27 mouse cellular contexts compared by ENCODE assay signal in the genomic region with DNA sequence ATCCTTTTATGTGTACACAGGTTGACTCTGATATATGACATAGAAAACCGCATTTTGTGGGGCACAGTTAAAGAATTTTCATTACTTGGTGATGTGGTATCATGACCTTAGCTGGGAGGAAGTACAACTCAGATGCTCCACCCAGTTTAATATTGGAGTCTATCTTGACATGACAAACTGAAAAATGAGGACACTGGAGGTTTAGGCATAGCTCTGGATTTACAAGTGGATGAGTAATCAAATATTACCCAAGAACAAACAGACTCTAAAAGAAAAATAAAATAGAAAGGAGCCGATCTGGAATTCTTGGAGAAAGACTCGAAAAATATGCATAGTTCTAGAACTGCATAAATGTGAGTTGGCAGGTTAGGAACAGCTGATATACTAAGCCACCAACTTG. TPM values are rescaled to one million over a fixed set of nuclear protein-coding genes. Genes with fewer than 3 reads are reported as not detected.
A peak's percentile ranks its signal among the peaks of the same experiment; 100 is the strongest.
DNase-seq lines count a peak whose midpoint lies in the region; TF ChIP-seq lines count a peak whose summit lies in the region.
"Had no signal": no experiment of that assay in that cellular context is flagged by ENCODE, and none has a peak within 500 bp of the region (broad histone marks: within the 10 kb centered on the region; RNA-seq: fewer than 3 reads in every experiment).

No protein-coding gene starts in this region.

- intact Hi-C loops in left cerebral cortex, adult 2 months (cut with DNase I): no loop called here

- TF ChIP-seq CTCF in left cerebral cortex, adult 2 months (IDR thresholded peaks at IDR 0.05): no peak

- no peak overlapping the region for H3K27ac ChIP-seq in left cerebral cortex, adult 2 months
- H3K27ac ChIP-seq: embryonic facial prominence, embryonic 12.5 days; embryonic facial prominence, embryonic 15.5 days; forebrain, embryonic 12.5 days; forebrain, embryonic 15.5 days; hindbrain, embryonic 12.5 days; hindbrain, embryonic 15.5 days had no signal

- peak; percentile 79 for DNase-seq in 3T3-L1 (ENCODE audit: low read depth, low spot score)
- peak; percentile 47 for DNase-seq in NIH3T3 (ENCODE audit: low read depth)
- peak; percentile 28 for DNase-seq in skeletal muscle tissue, adult 2 months (ENCODE audit: low read depth, low spot score)
- no peak for DNase-seq in cerebellum, postnatal 14 days
- no peak for DNase-seq in left cerebral cortex, adult 2 months (ENCODE audit: extremely low spot score in 1 of 2, low spot score in 2 of 2)
- DNase-seq in left cerebral cortex, adult 11 months (ENCODE audit: low spot score): no peak
- DNase-seq: B cell, adult 2 months; cerebellum, adult 18-20 months; cerebellum, adult 9-10 months; cerebellum, postnatal 25 days; gastrocnemius, postnatal 10 days had no signal

- no peak overlapping the region for H3K4me3 ChIP-seq in left cerebral cortex, adult 2 months
- H3K4me3 ChIP-seq: embryonic facial prominence, embryonic 12.5 days; embryonic facial prominence, embryonic 15.5 days; erythroblast, embryonic 14.5 days; forebrain, embryonic 12.5 days; forebrain, embryonic 15.5 days; hindbrain, embryonic 12.5 days; hindbrain, embryonic 15.5 days had no signal

RNA-seq across cellular contexts. Expression of a gene that starts 14.7 kb away (rescaled TPM):
- not detected for total RNA-seq in left cerebral cortex, adult 2 months (2021)
- total RNA-seq: adrenal gland, adult 18-20 months; adrenal gland, postnatal 10 days; adrenal gland, postnatal 36 days; common myeloid progenitor, adult 5-6 weeks; gastrocnemius, postnatal 10 days; gastrocnemius, postnatal 4 days; heart, adult 8-10 months; heart, postnatal 25 days; hematopoietic stem cell, adult 5-6 weeks; MEL had no signal

RNA-seq across cellular contexts. Expression of a gene that starts 14.9 kb away (rescaled TPM):
- total RNA-seq in left cerebral cortex, adult 2 months (2021): under 1 TPM; 0.56 to 0.81 TPM
- total RNA-seq: adrenal gland, adult 18-20 months; adrenal gland, postnatal 10 days; common myeloid progenitor, adult 5-6 weeks; heart, adult 8-10 months; heart, postnatal 25 days; hematopoietic stem cell, adult 5-6 weeks had no signal

RNA-seq across cellular contexts. Expression of a gene that starts 26.4 kb away (rescaled TPM):
- total RNA-seq in left cerebral cortex, adult 2 months (2021): not detected
- total RNA-seq: adrenal gland, adult 18-20 months; adrenal gland, postnatal 10 days; adrenal gland, postnatal 36 days; common myeloid progenitor, adult 5-6 weeks; gastrocnemius, postnatal 10 days; gastrocnemius, postnatal 4 days; heart, adult 8-10 months; heart, postnatal 25 days; hematopoietic stem cell, adult 5-6 weeks; MEL had no signal

RNA-seq across cellular contexts. Expression of a gene that starts 28.3 kb away (rescaled TPM):
- total RNA-seq in left cerebral cortex, adult 2 months (2021): 1 to 10 TPM; 4.6 to 4.8 TPM

RNA-seq across cellular contexts. Expression of a gene that starts 33.0 kb away (rescaled TPM):
- total RNA-seq in left cerebral cortex, adult 2 months (2021): not detected
- total RNA-seq: adrenal gland, adult 18-20 months; adrenal gland, postnatal 10 days; adrenal gland, postnatal 36 days; common myeloid progenitor, adult 5-6 weeks; gastrocnemius, postnatal 10 days; gastrocnemius, postnatal 4 days; heart, adult 8-10 months; heart, postnatal 25 days; hematopoietic stem cell, adult 5-6 weeks; MEL had no signal

Comparison
In these comparisons a context has a peak if more than half of its experiments do, and no peak if none do; other contexts are left out.
1. DNase-seq: peak in 3T3-L1 (single experiment), NIH3T3 (single experiment) and skeletal muscle tissue, adult 2 months (single experiment); none in cerebellum, postnatal 14 days (0 of 2), left cerebral cortex, adult 2 months (0 of 2) and left cerebral cortex, adult 11 months (single experiment).